Mouse (Mus musculus) CH12.LX (cell line): ENCODE measurements around the gene Gpx8. TPM values are rescaled to one million over a fixed set of nuclear protein-coding genes. Genes with fewer than 3 reads are reported as not detected.
A peak's percentile ranks its signal among the peaks of the same experiment; 100 is the strongest.

ENCODE experiments used
- DNase-seq: peaks from one replicate; pipeline ENCODE4 v3.0.0-alpha.2; 2013; ENCODE audit errors: extremely low read depth
- H3K27ac ChIP-seq: 2 replicates; pipeline ENCODE4 v1.5.1; 2012; ENCODE audit warnings: low read depth, mild to moderate bottlenecking, control low read depth, moderate library complexity; ENCODE audit not compliant: insufficient read depth
- H3K27me3 ChIP-seq: replicated peaks from 2 replicates; pipeline ENCODE3; 2012; ENCODE audit warnings: inconsistent platforms
- H3K36me3 ChIP-seq, 2 experiments: replicated peaks in 1 of 2; 2 replicates each; pipeline versions ENCODE3 to v1.6.1; 2012; ENCODE audit warnings: inconsistent platforms in 1 of 2, low read length in 1 of 2, mild to moderate bottlenecking in 1 of 2, mixed read lengths in 1 of 2, moderate library complexity in 1 of 2; ENCODE audit not compliant: control insufficient read depth in 1 of 2, insufficient read depth in 1 of 2
- H3K4me1 ChIP-seq, 2 experiments: 2 replicates each; pipeline ENCODE4 v1.6.1; 2012; ENCODE audit warnings: inconsistent platforms in 1 of 2, moderate library complexity in 1 of 2; ENCODE audit not compliant: insufficient read depth in 2 of 2, control insufficient read depth in 1 of 2
- H3K4me2 ChIP-seq: 2 replicates; pipeline ENCODE4 v1.6.1; 2012; ENCODE audit warnings: low read depth, mild to moderate bottlenecking, control low read depth; ENCODE audit not compliant: poor library complexity, insufficient read depth, severe bottlenecking
- H3K4me3 ChIP-seq, 3 experiments: fragments of 150-350 bp in 1 of 3; sonication (generic) in 1 of 3; replicated peaks in 1 of 3; 2 replicates each; pipeline versions ENCODE3 to v1.5.1; 2011 to 2012; ENCODE audit warnings: low read depth in 2 of 3, low read length in 2 of 3, mild to moderate bottlenecking in 2 of 3, moderate library complexity in 2 of 3, control low read depth in 1 of 3, improper control_type of control experiment in 1 of 3, inconsistent platforms in 1 of 3, mixed read lengths in 1 of 3; ENCODE audit not compliant: poor library complexity in 1 of 3
- H3K79me2 ChIP-seq: replicated peaks from 2 replicates; pipeline ENCODE4 v1.6.1; 2012; ENCODE audit warnings: mild to moderate bottlenecking, moderate library complexity; ENCODE audit not compliant: control insufficient read depth, poor library complexity, insufficient read depth, severe bottlenecking; ENCODE audit errors: extremely low read depth
- H3K9ac ChIP-seq: 2 replicates; pipeline ENCODE4 v1.6.1; 2012; ENCODE audit warnings: low read depth, mild to moderate bottlenecking, control low read depth, moderate library complexity; ENCODE audit not compliant: insufficient read depth
- H3K9me3 ChIP-seq: replicated peaks from 2 replicates; pipeline ENCODE3; 2012; ENCODE audit warnings: low read length, inconsistent platforms, mixed read lengths
- CHD1 ChIP-seq: IDR thresholded peaks from 2 replicates; pipeline ENCODE4 v1.6.1; 2012; ENCODE audit warnings: low read depth, low read length, improper control_type of control experiment, inconsistent platforms
- CHD2 ChIP-seq: IDR thresholded peaks from 2 replicates; pipeline ENCODE4 v1.6.1; 2011; ENCODE audit warnings: low read length, improper control_type of control experiment
- CTCF ChIP-seq, 2 experiments: IDR thresholded peaks in 1 of 2; conservative IDR thresholded peaks in 1 of 2; 2 replicates each; pipeline ENCODE4 v1.5.1; 2011 to 2012; ENCODE audit warnings: low read depth in 2 of 2, low read length in 2 of 2, improper control_type of control experiment in 1 of 2, inconsistent platforms in 1 of 2, mild to moderate bottlenecking in 1 of 2, moderate library complexity in 1 of 2
- HCFC1 ChIP-seq: IDR thresholded peaks from 2 replicates; pipeline ENCODE4 v1.6.1; 2012; ENCODE audit warnings: low read depth, mild to moderate bottlenecking, inconsistent platforms, low read length, improper control_type of control experiment
- MXI1 ChIP-seq: IDR thresholded peaks from 2 replicates; pipeline ENCODE4 v1.6.1; 2011; ENCODE audit warnings: mild to moderate bottlenecking, low read depth, low read length, improper control_type of control experiment
- PAX5 ChIP-seq: IDR thresholded peaks from 2 replicates; pipeline ENCODE4 v1.6.1; 2012; ENCODE audit warnings: low read length, inconsistent platforms, mixed read lengths
- RAD21 ChIP-seq: IDR thresholded peaks from 2 replicates; pipeline ENCODE4 v1.6.1; 2011; ENCODE audit warnings: low read depth, mild to moderate bottlenecking, low read length, improper control_type of control experiment, moderate library complexity
- SIN3A ChIP-seq: IDR thresholded peaks from 2 replicates; pipeline ENCODE4 v1.6.1; 2012; ENCODE audit warnings: low read length, improper control_type of control experiment, inconsistent platforms
- SMC3 ChIP-seq: IDR thresholded peaks from 2 replicates; pipeline ENCODE4 v1.6.1; 2011; ENCODE audit warnings: low read depth, low read length, improper control_type of control experiment
- USF2 ChIP-seq: conservative IDR thresholded peaks from 2 replicates; pipeline ENCODE4 v1.6.1; 2011; ENCODE audit warnings: low read depth, low read length, improper control_type of control experiment
- dilution Hi-C: fragments of 300-500 bp; cut with MboI; formaldehyde crosslinking; loops from 2 replicates; pipeline ENCODE4 v1.14.3; 2020; ENCODE audit warnings: low sequenced_read_pairs; ENCODE audit not compliant: extremely low pct_unique_long_range_greater_than_20kb, extremely low pct_ligation_motif_present
- in situ Hi-C: fragments of 300-500 bp; cut with MboI; formaldehyde crosslinking; loops from 3 replicates; pipeline ENCODE4 v1.14.3; 2019; ENCODE audit warnings: low sequenced_read_pairs, low pct_ligation_motif_present, low pct_unique_long_range_greater_than_20kb, mixed read lengths
- polyA plus RNA-seq: library from polyadenylated mRNA; unstranded; fragments of >175 nt; gene quantifications from 2 replicates; pipeline ENCODE4 v1.2.1, GENCODE M21; 2012; ENCODE audit warnings: low read depth; ENCODE audit not compliant: insufficient read length
- total RNA-seq, 2 experiments: library from RNA; depleted of rRNA; stranded (reverse); fragments of 300-350 nt in 1 of 2; fragments of >200 nt in 1 of 2; gene quantifications; 2 replicates each; pipeline ENCODE4 v1.2.3; 2012 to 2014

Gene Gpx8
- total and polyA plus RNA-seq, 3 experiments = not detected

- no peak overlapping the region for H3K4me2 ChIP-seq
- H3K9me3 ChIP-seq = no peaks in the 10 kb centered on the region
- H3K27me3 ChIP-seq = no peaks in the 10 kb centered on the region
- TF ChIP-seq PAX5 (no peak), CHD2 (no peak)
- H3K4me1 ChIP-seq = peaks cover 0 to 3% of the 10 kb centered on the region in 2 experiments; a peak in 1 of 4 replicates
- DNase-seq = no peak
- H3K9ac ChIP-seq = no peak overlapping the region
- H3K27ac ChIP-seq = no peak overlapping the region
- in situ Hi-C loops (no loop called here), dilution Hi-C loops (no loop called here)
- H3K79me2 ChIP-seq = no peaks in the 10 kb centered on the region
- no peak overlapping the region for H3K4me3 ChIP-seq
- no peaks in the 10 kb centered on the region for H3K36me3 ChIP-seq
Observed at GRCm38 (mm10) chr13:113054230-113054629, 8.0 kb upstream of the Gpx8 start.

GRCm38 (mm10) chr13:113047647-113048046, 1.4 kb upstream of the Gpx8 start:
- Histone ChIP-seq H3K79me2 (no peaks in the 10 kb centered on the region), H3K9me3 (no peaks in the 10 kb centered on the region), H3K27ac (no peak overlapping the region), H3K9ac (no peak overlapping the region), H3K4me3 (no peak overlapping the region), H3K4me2 (no peak overlapping the region), H3K36me3 (no peaks in the 10 kb centered on the region), H3K4me1 (no peaks in the 10 kb centered on the region), H3K27me3 (no peaks in the 10 kb centered on the region)
- no peak for DNase-seq
- TF ChIP-seq MXI1 (no peak), CTCF (conservative IDR thresholded peaks at IDR 0.05 in 1 of 2, IDR thresholded peaks at IDR 0.05 in 1 of 2; ENCODE audit: low read depth in 2 of 2, low read length in 2 of 2) (peak in 1 of 2 experiments; percentile 29; a peak in 2 of 4 replicates), USF2 (no peak), SMC3 (no peak), CHD1 (no peak), SIN3A (no peak)
- in situ Hi-C loops (loop anchor here (10.0 to 25.0 kb wide), 2 partner anchors 217 to 760 kb away; partner anchors contain the start of gene Ankrd55), dilution Hi-C loops (no loop called here)

- Histone ChIP-seq H3K27ac (no peak overlapping the region), H3K27me3 (no peaks in the 10 kb centered on the region), H3K79me2 (no peaks in the 10 kb centered on the region), H3K4me1 (no peaks in the 10 kb centered on the region), H3K9me3 (no peaks in the 10 kb centered on the region), H3K4me3 (no peak overlapping the region), H3K36me3 (no peaks in the 10 kb centered on the region), H3K4me2 (no peak overlapping the region), H3K9ac (no peak overlapping the region)
- no peak for DNase-seq
- dilution Hi-C loops (no loop called here), in situ Hi-C loops (loop anchor here (10.0 to 25.0 kb wide), 2 partner anchors 218 to 760 kb away; partner anchors contain the start of gene Ankrd55)
- TF ChIP-seq HCFC1 = no peak
- TF ChIP-seq RAD21 = no peak
Observed at GRCm38 (mm10) chr13:113047018-113047417, 808 bp upstream of the Gpx8 start.
